In the genomic region with DNA sequence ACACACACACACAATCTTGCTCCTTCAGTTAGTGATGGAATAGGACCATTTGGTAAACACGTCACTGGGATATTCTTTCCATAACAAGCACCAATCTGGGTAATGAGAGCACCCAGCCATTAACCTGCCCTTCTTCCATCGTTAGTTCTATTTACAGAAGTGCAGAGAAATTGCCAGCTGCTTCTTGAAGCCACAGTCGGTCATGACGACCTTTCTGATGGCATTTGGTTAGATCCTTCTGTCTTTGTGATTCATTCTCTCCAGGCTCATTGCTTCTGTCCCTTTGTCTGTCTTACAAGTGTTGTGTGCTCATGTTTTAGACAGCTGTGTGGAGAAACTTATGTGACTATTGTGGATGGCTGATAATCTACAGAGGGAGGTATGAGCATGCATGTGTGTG, we compare ENCODE assay signal across 28 mouse cellular contexts.
"Had no signal": no experiment of that assay in that cellular context is flagged by ENCODE, and none has a peak within 500 bp of the region (broad histone marks: within the 10 kb centered on the region; RNA-seq: fewer than 3 reads in every experiment).

No protein-coding gene starts in this region.

- H3K4me3 ChIP-seq: heart, embryonic 10.5 days; heart, embryonic 12.5 days; heart, embryonic 13.5 days; heart, embryonic 15.5 days; hindbrain, embryonic 10.5 days; hindbrain, embryonic 12.5 days; hindbrain, embryonic 13.5 days; hindbrain, embryonic 15.5 days; intestine, embryonic 15.5 days; kidney, embryonic 15.5 days; layer of hippocampus, adult 2 months; left cerebral cortex, adult 2 months had no signal

- H3K27me3 ChIP-seq: heart, embryonic 12.5 days; heart, embryonic 13.5 days; heart, embryonic 15.5 days; hindbrain, embryonic 12.5 days; hindbrain, embryonic 13.5 days; hindbrain, embryonic 15.5 days; intestine, embryonic 15.5 days; kidney, embryonic 15.5 days had no signal

- H3K36me3 ChIP-seq: heart, embryonic 10.5 days; heart, embryonic 12.5 days; heart, embryonic 13.5 days; heart, embryonic 15.5 days; hindbrain, embryonic 10.5 days; hindbrain, embryonic 12.5 days; hindbrain, embryonic 13.5 days; hindbrain, embryonic 15.5 days; intestine, embryonic 15.5 days; kidney, embryonic 15.5 days had no signal

- DNase-seq: heart, postnatal 10 days; heart, postnatal 14 days; heart, postnatal 36 days; heart, postnatal 4 days; kidney, adult 11 months; kidney, adult 2 months; kidney, adult 8-10 months; kidney, adult 9 months; kidney, postnatal 10 days; kidney, postnatal 14 days; kidney, postnatal 25 days; kidney, postnatal 4 days; layer of hippocampus, adult 9-11 months; layer of hippocampus, postnatal 36 days had no signal

- H3K4me2 ChIP-seq: heart, embryonic 11.5 days; heart, embryonic 12.5 days; heart, embryonic 13.5 days; heart, embryonic 15.5 days; hindbrain, embryonic 12.5 days; hindbrain, embryonic 13.5 days; hindbrain, embryonic 14.5 days; hindbrain, embryonic 15.5 days; intestine, embryonic 15.5 days; kidney, embryonic 15.5 days had no signal
